In the genomic region with DNA sequence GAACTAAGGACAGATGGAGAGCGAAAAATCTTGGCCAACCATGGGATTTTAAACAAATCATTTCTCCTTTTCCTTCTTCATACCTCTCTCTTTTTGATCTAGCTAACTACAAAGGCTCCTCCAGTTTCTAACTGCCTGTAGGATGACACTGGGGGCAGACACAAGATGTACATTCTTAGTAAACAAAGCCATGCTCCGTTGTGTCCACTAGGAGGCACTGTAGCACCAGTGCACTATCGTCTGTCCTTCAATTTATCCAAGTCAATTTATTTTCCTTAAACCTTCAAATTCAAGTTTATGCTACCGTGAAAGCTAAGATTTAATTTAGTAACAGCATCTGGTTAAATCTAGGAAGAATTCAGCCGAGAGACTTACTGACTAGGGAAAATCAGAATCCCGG, we compare ENCODE assay signal across 9 mouse cellular contexts. TPM values are rescaled to one million over a fixed set of nuclear protein-coding genes. Genes with fewer than 3 reads are reported as not detected.
DNase-seq lines count a peak whose midpoint lies in the region; ATAC-seq and TF ChIP-seq lines count a peak whose summit lies in the region.
"Had no signal": no experiment of that assay in that cellular context is flagged by ENCODE, and none has a peak within 500 bp of the region (broad histone marks: within the 10 kb centered on the region; RNA-seq: fewer than 3 reads in every experiment).

No protein-coding gene starts in this region.

- H3K36me3 ChIP-seq in heart, postnatal 0 days (replicated peaks; ENCODE audit: control insufficient read depth, insufficient read depth, low read length) = no peaks in the 10 kb centered on the region
- no peaks in the 10 kb centered on the region for H3K36me3 ChIP-seq in heart, embryonic 11.5 days (ENCODE audit: control insufficient read depth, insufficient read depth, low read length)
- H3K36me3 ChIP-seq: limb, embryonic 12.5 days had no signal

- TF ChIP-seq CTCF in heart, postnatal 0 days (IDR thresholded peaks at IDR 0.05; ENCODE audit: low read depth) = peak; percentile 92
- TF ChIP-seq CTCF in embryonic fibroblast, embryonic 13.5 days (IDR thresholded peaks at IDR 0.05; ENCODE audit: borderline replicate concordance, insufficient read depth, low read length) = peak; percentile 68; the same call in 1 of the 2 replicates

- no peak overlapping the region for H3K27ac ChIP-seq in heart, postnatal 0 days (ENCODE audit: low read depth)
- no peak overlapping the region for H3K27ac ChIP-seq in heart, embryonic 11.5 days (ENCODE audit: low read depth, low read length)
- no peak overlapping the region for H3K27ac ChIP-seq in embryonic fibroblast, embryonic 13.5 days (ENCODE audit: insufficient read depth, low read length)
- H3K27ac ChIP-seq: limb, embryonic 12.5 days had no signal

- H3K27me3 ChIP-seq in heart, postnatal 0 days (ENCODE audit: control insufficient read depth, insufficient read depth, low read length) = no peaks in the 10 kb centered on the region
- no peaks in the 10 kb centered on the region for H3K27me3 ChIP-seq in heart, embryonic 11.5 days (ENCODE audit: control insufficient read depth, insufficient read depth, low read length)

- H3K4me3 ChIP-seq in heart, postnatal 0 days (ENCODE audit: low read depth, low read length) = no peak overlapping the region
- no peak overlapping the region for H3K4me3 ChIP-seq in heart, embryonic 11.5 days (ENCODE audit: low read depth, low read length)
- H3K4me3 ChIP-seq in embryonic fibroblast, embryonic 13.5 days (ENCODE audit: insufficient read depth, low read length) = no peak overlapping the region
- H3K4me3 ChIP-seq: limb, embryonic 12.5 days had no signal

- no peak overlapping the region for H3K4me2 ChIP-seq in heart, postnatal 0 days (ENCODE audit: low read depth, low read length)
- H3K4me2 ChIP-seq in heart, embryonic 11.5 days = no peak overlapping the region
- H3K4me2 ChIP-seq: limb, embryonic 12.5 days had no signal

- peak; percentile 65 for DNase-seq in heart, postnatal 0 days (ENCODE audit: low spot score)
- peak; percentile 72 for DNase-seq in A20 (ENCODE audit: low read depth, low spot score)
- DNase-seq in MN1 (ENCODE audit: low spot score) = peak; percentile 75
- DNase-seq in layer of hippocampus, postnatal 10 days (ENCODE audit: low spot score in 2 of 2) = peak; percentile 32 to 47
- DNase-seq in retina, postnatal 1 day = peak; percentile 73
- no peak for DNase-seq in urinary bladder, postnatal 4 days (ENCODE audit: low spot score in 2 of 2)

- no peaks in the 10 kb centered on the region for H3K4me1 ChIP-seq in heart, postnatal 0 days (ENCODE audit: control insufficient read depth, insufficient read depth)
- no peaks in the 10 kb centered on the region for H3K4me1 ChIP-seq in heart, embryonic 11.5 days (ENCODE audit: control insufficient read depth, insufficient read depth, low read length)
- no peaks in the 10 kb centered on the region for H3K4me1 ChIP-seq in embryonic fibroblast, embryonic 13.5 days (ENCODE audit: control insufficient read depth, insufficient read depth, low read length)

- no peaks in the 10 kb centered on the region for H3K9me3 ChIP-seq in heart, postnatal 0 days (replicated peaks; ENCODE audit: control insufficient read depth, low read length)
- H3K9me3 ChIP-seq in heart, embryonic 11.5 days (replicated peaks; ENCODE audit: control insufficient read depth, low read length) = no peaks in the 10 kb centered on the region
- H3K9me3 ChIP-seq: limb, embryonic 12.5 days had no signal

- no peak for TF ChIP-seq POLR2A in embryonic fibroblast, embryonic 13.5 days (IDR thresholded peaks at IDR 0.05; ENCODE audit: low read depth, low read length)

- no peak for TF ChIP-seq EP300 in heart, postnatal 0 days (IDR thresholded peaks at IDR 0.05; ENCODE audit: low read depth)

- WGBS in heart, postnatal 0 days = 18% methylated on average over 6 of the region's 6 CpGs
- WGBS in heart, embryonic 11.5 days (ENCODE audit: insufficient replicate concordance) = 18% methylated on average over 6 of the region's 6 CpGs

- ATAC-seq in heart, postnatal 0 days (ENCODE audit: insufficient read depth, low read depth) = no peak
- ATAC-seq in heart, embryonic 11.5 days (replicated peaks; ENCODE audit: insufficient number of reproducible peaks, low FRiP score, low TSS enrichment) = no peak

- H3K9ac ChIP-seq in heart, postnatal 0 days (replicated peaks; ENCODE audit: low read depth, low read length) = no peak overlapping the region
- no peak overlapping the region for H3K9ac ChIP-seq in heart, embryonic 11.5 days (ENCODE audit: low read depth, low read length)
- H3K9ac ChIP-seq: limb, embryonic 12.5 days had no signal

RNA-seq across cellular contexts. Expression of gene Agps, which starts 45.9 kb away (rescaled TPM):
- total RNA-seq in heart, postnatal 0 days (2014; rRNA removed; ENCODE audit: low replicate concordance) = 19.9 and 23.6 TPM in 2 replicates
- 11.8 and 12.4 TPM in 2 replicates for polyA plus RNA-seq in heart, postnatal 0 days (2015; fragmentation: Nextera tagmentation; extraction: Ambion mirVana)
- polyA plus RNA-seq in heart, embryonic 11.5 days (2014; fragmentation: Nextera tagmentation; extraction: Ambion mirVana) = 29.2 and 41.2 TPM in 2 replicates
- polyA plus RNA-seq in embryonic fibroblast, embryonic 13.5 days (2011; ENCODE audit: insufficient read length, low read depth, missing spikeins) = 71.1 and 79.8 TPM in 2 replicates
- 10 to 100 TPM; 58.4 to 58.7 TPM for total RNA-seq in layer of hippocampus, postnatal 10 days (2021)

Comparison
In these comparisons a context has a peak if more than half of its experiments do, and no peak if none do; other contexts are left out.
1. DNase-seq: peak in heart, postnatal 0 days (single experiment), A20 (single experiment), MN1 (single experiment), layer of hippocampus, postnatal 10 days (2 of 2) and retina, postnatal 1 day (single experiment); none in urinary bladder, postnatal 4 days (0 of 2).